Mouse (Mus musculus) hindbrain, embryonic 13.5 days (tissue): ENCODE measurements around the gene Pgls. TPM values are rescaled to one million over a fixed set of nuclear protein-coding genes. Genes with fewer than 3 reads are reported as not detected.

ENCODE experiments used
- ATAC-seq: fragments of 200-750 bp; cut with Nextera tagmentation; 2 replicates; pipeline ENCODE4 v1.8.0; 2017; ENCODE audit warnings: moderate TSS enrichment; ENCODE audit not compliant: low FRiP score
- H3K27ac ChIP-seq: fragments of 300-500 bp; sonication (generic); 2 replicates; pipeline ENCODE4 v1.5.1; 2015; ENCODE audit warnings: inconsistent platforms, mild to moderate bottlenecking, moderate library complexity
- H3K27me3 ChIP-seq: fragments of 300-500 bp; sonication (generic); 2 replicates; pipeline ENCODE4 v1.6.1; 2015; ENCODE audit warnings: mild to moderate bottlenecking, inconsistent platforms
- H3K36me3 ChIP-seq: fragments of 300-500 bp; sonication (generic); 2 replicates; pipeline ENCODE4 v1.6.1; 2015; ENCODE audit warnings: mild to moderate bottlenecking, inconsistent platforms
- H3K4me1 ChIP-seq: fragments of 300-500 bp; sonication (generic); replicated peaks from 2 replicates; pipeline ENCODE4 v1.6.1; 2015; ENCODE audit warnings: inconsistent platforms
- H3K4me2 ChIP-seq: fragments of 300-500 bp; sonication (generic); 2 replicates; pipeline ENCODE4 v1.6.1; 2015; ENCODE audit warnings: inconsistent platforms, mild to moderate bottlenecking, moderate library complexity
- H3K4me3 ChIP-seq: fragments of 300-500 bp; sonication (generic); 2 replicates; pipeline ENCODE4 v1.5.1; 2015; ENCODE audit warnings: mild to moderate bottlenecking, inconsistent platforms
- H3K9ac ChIP-seq: fragments of 300-500 bp; sonication (generic); 2 replicates; pipeline ENCODE4 v1.6.1; 2015; ENCODE audit warnings: mild to moderate bottlenecking, inconsistent platforms
- H3K9me3 ChIP-seq: fragments of 300-500 bp; sonication (generic); 2 replicates; pipeline ENCODE4 v1.6.1; 2016; ENCODE audit warnings: inconsistent platforms
- WGBS: fragments of 180-500 bp; shearing (Covaris S2); methylation state at CpG from one replicate; pipeline ENCODE4 v1.1.7; 2015; 5-methylcytosine and 5-hydroxymethylcytosine counted together
- polyA plus RNA-seq: library from polyadenylated mRNA; unstranded; fragments of >200 nt; fragmentation: Nextera tagmentation; extraction: Ambion mirVana; gene quantifications from 2 replicates; pipeline ENCODE4 v1.2.1, GENCODE M21; 2015

The Pgls gene
- polyA plus RNA-seq, 1 experiment from 2014 or later = 197 TPM

GRCm38 (mm10) chr8:71610822-71611651 lies 19.1 kb downstream of the Pgls start, which contains the start of gene Colgalt1:
Gene Colgalt1 (plus strand): TSS chr8:71610998.
- 0% methylated on average over 82 of the region's 82 CpGs for WGBS
- Histone ChIP-seq H3K9ac (peak within 1 kb of the TSS; percentile 90), H3K4me1 (peaks cover 15% of the 10 kb centered on the region), H3K27ac (peak within 1 kb of the TSS; percentile 94), H3K36me3 (peaks cover 24% of the 10 kb centered on the region), H3K27me3 (no peaks in the 10 kb centered on the region), H3K4me3 (peak within 1 kb of the TSS; percentile 85), H3K9me3 (no peaks in the 10 kb centered on the region), H3K4me2 (peak within 1 kb of the TSS; percentile 70)
- peak; percentile 99 for ATAC-seq

DNA sequence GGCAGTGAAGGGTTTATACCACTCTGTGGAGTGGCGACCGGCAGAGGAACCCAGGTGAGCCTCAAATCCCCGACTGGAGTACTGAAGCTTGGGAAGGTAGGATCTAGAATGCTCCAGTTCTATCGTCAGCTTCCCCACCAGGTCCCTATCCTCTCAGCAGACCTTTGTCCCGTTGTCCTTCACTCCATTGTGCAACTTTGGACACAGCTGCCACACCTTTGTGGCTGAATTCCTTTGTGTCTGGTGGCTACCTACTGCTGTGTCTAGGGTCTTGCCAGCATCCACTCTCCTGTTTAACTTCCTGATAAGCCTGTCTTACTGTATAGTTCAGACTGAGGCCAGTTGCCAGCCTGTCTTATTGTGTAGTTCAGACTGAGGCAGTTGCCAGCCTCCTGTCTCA lies 20.2 kb downstream of the Pgls start:
- WGBS = 36% methylated on average over 5 of the region's 5 CpGs
- peaks cover 15% of the 10 kb centered on the region for H3K4me1 ChIP-seq
- peak overlapping the region; percentile 70 for H3K4me2 ChIP-seq
- H3K4me3 ChIP-seq = peak overlapping the region; percentile 85
- peak overlapping the region; percentile 90 for H3K9ac ChIP-seq
- peaks cover 34% of the 10 kb centered on the region for H3K36me3 ChIP-seq
- H3K27me3 ChIP-seq = no peaks in the 10 kb centered on the region
- ATAC-seq = no peak
- H3K27ac ChIP-seq = no peak overlapping the region
- no peaks in the 10 kb centered on the region for H3K9me3 ChIP-seq

DNA sequence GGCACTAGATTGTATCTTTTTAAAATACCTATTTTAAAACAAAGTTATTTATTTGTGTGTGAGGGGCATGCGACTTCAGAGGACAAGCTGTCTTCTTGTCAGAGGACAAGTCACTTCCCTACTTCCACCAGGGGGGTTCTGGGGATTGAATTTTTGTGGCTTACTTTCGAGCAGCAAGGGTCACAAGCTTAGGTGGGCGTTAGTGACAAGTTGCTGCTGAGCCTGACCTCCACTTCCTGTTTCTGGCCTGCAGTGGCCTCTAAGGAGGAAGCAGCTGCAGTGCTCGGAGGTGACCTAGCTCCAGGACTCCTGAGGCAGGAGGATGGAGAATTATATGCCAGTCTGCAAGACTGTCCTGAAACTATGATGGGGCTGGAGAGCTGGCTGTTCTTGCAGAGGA lies 21.4 kb downstream of the Pgls start:
- H3K9ac ChIP-seq = no peak overlapping the region
- 63% methylated on average over 4 of the region's 4 CpGs for WGBS
- no peak overlapping the region for H3K4me3 ChIP-seq
- no peaks in the 10 kb centered on the region for H3K9me3 ChIP-seq
- no peak for ATAC-seq
- no peaks in the 10 kb centered on the region for H3K27me3 ChIP-seq
- no peak overlapping the region for H3K27ac ChIP-seq
- no peak overlapping the region for H3K4me2 ChIP-seq
- peaks cover 47% of the 10 kb centered on the region for H3K36me3 ChIP-seq
- H3K4me1 ChIP-seq = peaks cover 15% of the 10 kb centered on the region

- H3K4me3 ChIP-seq = no peak overlapping the region
- H3K4me2 ChIP-seq = no peak overlapping the region
- no peak overlapping the region for H3K27ac ChIP-seq
- H3K36me3 ChIP-seq = peaks cover 96% of the 10 kb centered on the region
- no peak overlapping the region for H3K9ac ChIP-seq
- ATAC-seq = no peak
- no peaks in the 10 kb centered on the region for H3K4me1 ChIP-seq
- 95% methylated on average over 2 of the region's 2 CpGs for WGBS
- H3K27me3 ChIP-seq = no peaks in the 10 kb centered on the region
- no peaks in the 10 kb centered on the region for H3K9me3 ChIP-seq
Measured at GRCm38 (mm10) chr8:71619786-71620185, 27.8 kb downstream of the Pgls start.

- Histone ChIP-seq H3K27me3 (peaks cover 4% of the 10 kb centered on the region), H3K36me3 (peaks cover 53% of the 10 kb centered on the region), H3K4me2 (no peak overlapping the region), H3K4me1 (peaks cover 16% of the 10 kb centered on the region), H3K27ac (no peak overlapping the region), H3K4me3 (no peak overlapping the region), H3K9me3 (no peaks in the 10 kb centered on the region), H3K9ac (no peak overlapping the region)
- WGBS = 46% methylated on average over 1 of the region's 1 CpGs
- no peak for ATAC-seq
Measured at GRCm38 (mm10) chr8:71625088-71625487, 33.1 kb downstream of the Pgls start.

DNA sequence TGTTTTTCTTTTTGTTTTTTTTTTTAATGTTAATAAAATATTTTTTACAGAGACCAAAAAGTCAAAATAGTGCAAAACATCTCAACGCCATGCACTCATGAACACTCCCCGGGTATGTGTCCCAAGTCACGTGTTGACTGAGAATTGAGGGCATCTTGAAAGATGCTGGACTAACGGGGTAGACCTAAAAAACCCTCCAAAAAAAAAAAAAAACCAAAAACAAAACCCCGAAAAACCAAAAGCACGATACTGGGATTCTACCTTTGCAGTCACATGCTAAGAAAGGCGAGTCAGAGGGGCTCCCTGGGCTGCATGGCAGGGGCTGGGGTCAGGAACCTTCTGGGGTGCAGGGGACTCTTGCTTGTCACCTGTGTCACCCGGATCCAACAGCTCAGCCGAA lies 34.8 kb downstream of the Pgls start:
- Histone ChIP-seq H3K9ac (no peak overlapping the region), H3K4me3 (no peak overlapping the region), H3K36me3 (peaks cover 37% of the 10 kb centered on the region), H3K9me3 (no peaks in the 10 kb centered on the region), H3K4me1 (peaks cover 19% of the 10 kb centered on the region), H3K4me2 (no peak overlapping the region), H3K27me3 (peaks cover 20% of the 10 kb centered on the region), H3K27ac (0 out of 2 replicates have a peak overlapping the region, but pooled peaks have one; percentile 19)
- WGBS = 88% methylated on average over 9 of the region's 9 CpGs
- ATAC-seq = no peak

DNA sequence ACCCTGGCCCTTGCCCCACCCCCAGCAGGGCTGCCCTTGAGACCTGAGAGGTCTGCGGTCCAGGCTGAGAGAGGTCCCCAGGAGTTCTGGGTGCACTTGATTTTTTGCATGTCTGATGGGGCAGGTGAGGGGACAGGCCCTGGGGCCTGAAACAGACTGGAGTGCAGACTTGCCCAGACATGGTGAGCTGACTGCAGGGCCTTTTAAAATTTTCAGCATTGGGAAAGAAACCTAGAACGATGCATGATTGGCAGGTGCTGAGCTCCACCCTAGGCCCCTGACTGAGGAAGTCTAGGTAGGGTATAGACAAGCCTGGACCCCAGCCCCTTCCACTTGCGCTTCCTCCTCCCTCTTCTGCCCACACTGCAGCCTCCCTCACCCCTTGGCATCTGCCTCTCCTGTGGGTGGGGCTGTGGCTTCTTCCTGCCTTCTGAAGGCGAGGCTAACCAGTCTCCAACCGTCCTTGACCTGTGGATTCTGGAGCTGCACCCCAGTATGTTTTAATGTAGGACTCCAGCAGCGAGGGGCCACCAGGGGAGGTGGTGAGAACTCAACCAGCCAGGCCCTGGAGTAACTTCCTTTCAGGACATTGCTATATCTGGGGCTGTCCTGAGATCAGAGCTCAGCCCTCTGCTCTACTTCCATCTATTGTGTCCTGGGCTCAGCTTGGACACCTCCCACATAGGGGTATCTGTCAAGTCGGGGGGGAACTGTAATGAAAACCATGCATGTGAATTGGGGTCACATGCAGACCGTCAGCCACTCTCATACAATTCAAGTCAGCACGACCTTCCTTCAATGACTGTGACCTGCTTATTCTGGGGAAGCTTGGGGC lies 35.5 kb downstream of the Pgls start:
- Histone ChIP-seq H3K4me2 (no peak overlapping the region), H3K4me3 (no peak overlapping the region), H3K36me3 (peaks cover 34% of the 10 kb centered on the region), H3K27me3 (peaks cover 28% of the 10 kb centered on the region), H3K9me3 (no peaks in the 10 kb centered on the region), H3K9ac (no peak overlapping the region), H3K4me1 (peaks cover 19% of the 10 kb centered on the region), H3K27ac (peak overlapping the region; percentile 19; the same call in 1 of the 2 replicates)
- WGBS = 51% methylated on average over 9 of the region's 9 CpGs
- no peak for ATAC-seq

- H3K4me3 ChIP-seq = peak overlapping the region; percentile 47
- H3K27me3 ChIP-seq = peaks cover 36% of the 10 kb centered on the region
- H3K9ac ChIP-seq = peak overlapping the region; percentile 80
- no peak; the same call in 1 of the 2 replicates for ATAC-seq
- H3K36me3 ChIP-seq = peaks cover 32% of the 10 kb centered on the region
- 8% methylated on average over 16 of the region's 16 CpGs for WGBS
- H3K4me1 ChIP-seq = peaks cover 19% of the 10 kb centered on the region
- no peaks in the 10 kb centered on the region; the same call in 1 of the 2 replicates for H3K9me3 ChIP-seq
- peak overlapping the region; percentile 86 for H3K27ac ChIP-seq
- H3K4me2 ChIP-seq = peak overlapping the region; percentile 90
Measured at GRCm38 (mm10) chr8:71628396-71629095, 36.6 kb downstream of the Pgls start.

DNA sequence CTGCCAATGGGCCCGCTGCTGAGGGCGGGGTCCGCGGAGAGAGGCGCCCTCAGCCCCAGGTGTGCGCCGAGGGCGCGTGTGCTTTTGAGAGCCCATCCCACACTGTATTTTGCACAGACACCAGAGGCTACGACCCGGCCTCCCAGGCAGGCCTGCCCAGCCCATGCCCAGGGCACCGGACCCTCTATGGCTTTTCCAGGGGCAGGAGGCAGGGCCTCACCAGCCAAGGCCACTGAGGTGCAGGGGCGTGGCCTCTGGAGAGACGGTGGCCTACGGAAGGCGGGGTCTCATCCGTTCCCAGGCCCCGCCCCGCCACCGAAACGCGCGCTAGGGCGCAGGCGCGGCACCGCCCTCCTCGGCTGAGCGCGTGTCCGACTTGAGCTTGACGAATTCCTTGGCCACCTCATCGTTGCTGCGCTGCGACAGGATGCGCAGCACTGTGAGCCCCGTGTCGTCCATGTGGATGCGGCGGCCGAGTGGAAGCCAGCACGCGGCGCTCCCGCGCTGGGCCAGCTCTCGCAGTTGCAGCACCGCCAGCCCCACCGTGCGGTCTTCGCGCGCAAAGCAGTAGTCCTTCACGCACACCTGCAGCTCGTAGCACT lies 37.2 kb downstream of the Pgls start:
- Histone ChIP-seq H3K27ac (peak overlapping the region; percentile 86), H3K36me3 (peaks cover 31% of the 10 kb centered on the region), H3K9me3 (no peaks in the 10 kb centered on the region; the same call in 1 of the 2 replicates), H3K4me1 (peaks cover 23% of the 10 kb centered on the region), H3K4me3 (peak overlapping the region; percentile 47), H3K4me2 (peak overlapping the region; percentile 90), H3K27me3 (peaks cover 42% of the 10 kb centered on the region), H3K9ac (peak overlapping the region; percentile 80)
- peak; percentile 88 for ATAC-seq
- WGBS = under 1% methylated on average over 55 of the region's 55 CpGs

DNA sequence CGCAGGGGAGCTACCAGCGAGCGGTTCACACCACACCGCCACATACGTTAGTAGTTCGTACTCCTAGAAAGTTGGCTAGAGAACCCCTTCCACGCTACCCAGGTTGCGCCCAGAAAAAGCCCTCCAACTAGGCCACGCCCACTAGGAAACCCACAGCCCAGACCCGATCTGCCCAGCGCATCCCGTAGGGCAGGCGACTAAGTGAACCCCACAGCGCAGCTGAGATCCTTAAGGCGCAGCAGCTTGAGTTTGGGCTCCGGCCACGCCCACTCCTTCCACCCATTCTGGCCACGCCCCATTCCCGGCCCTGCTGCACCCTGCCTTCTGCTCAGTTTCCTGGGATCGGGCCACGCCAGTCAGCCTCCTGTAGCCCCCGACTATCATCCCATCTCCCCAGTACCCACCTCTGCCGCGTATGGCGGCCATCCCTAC lies 37.8 kb downstream of the Pgls start:
- peaks cover 30% of the 10 kb centered on the region for H3K36me3 ChIP-seq
- peak overlapping the region; percentile 47 for H3K4me3 ChIP-seq
- H3K4me1 ChIP-seq = peaks cover 29% of the 10 kb centered on the region
- H3K9ac ChIP-seq = peak overlapping the region; percentile 80
- peak; percentile 26 for ATAC-seq
- WGBS = 3% methylated on average over 25 of the region's 25 CpGs
- no peaks in the 10 kb centered on the region; the same call in 1 of the 2 replicates for H3K9me3 ChIP-seq
- H3K27me3 ChIP-seq = peaks cover 48% of the 10 kb centered on the region
- peak overlapping the region; percentile 86 for H3K27ac ChIP-seq
- peak overlapping the region; percentile 90 for H3K4me2 ChIP-seq

GRCm38 (mm10) chr8:71630761-71631160 lies 38.8 kb downstream of the Pgls start:
- Histone ChIP-seq H3K27me3 (peaks cover 58% of the 10 kb centered on the region), H3K9me3 (no peaks in the 10 kb centered on the region; the same call in 1 of the 2 replicates), H3K4me2 (no peak overlapping the region), H3K4me3 (no peak overlapping the region), H3K4me1 (peaks cover 29% of the 10 kb centered on the region), H3K36me3 (peaks cover 33% of the 10 kb centered on the region), H3K27ac (no peak overlapping the region), H3K9ac (no peak overlapping the region)
- 86% methylated on average over 6 of the region's 6 CpGs for WGBS
- ATAC-seq = no peak
